Mouse (Mus musculus) stomach, embryonic 15.5 days (tissue): Measurements from ENCODE around the gene Fut1. TPM values are rescaled to one million over a fixed set of nuclear protein-coding genes. Genes with fewer than 3 reads are reported as not detected.
A peak's percentile ranks its signal among the peaks of the same experiment; 100 is the strongest.

Source experiments
- ATAC-seq: fragments of 200-750 bp; cut with Nextera tagmentation; 2 replicates; pipeline ENCODE4 v1.8.0; 2017; ENCODE audit warnings: low read depth, moderate number of reproducible peaks, moderate TSS enrichment; ENCODE audit not compliant: insufficient read depth, low FRiP score
- H3K27ac ChIP-seq: fragments of 300-500 bp; sonication (generic); 2 replicates; pipeline ENCODE4 v1.5.1; 2015; ENCODE audit warnings: mild to moderate bottlenecking, inconsistent platforms
- H3K27me3 ChIP-seq: fragments of 300-500 bp; sonication (generic); replicated peaks from 2 replicates; pipeline ENCODE4 v1.6.1; 2015; ENCODE audit warnings: inconsistent platforms
- H3K36me3 ChIP-seq: fragments of 300-500 bp; sonication (generic); 2 replicates; pipeline ENCODE4 v1.6.1; 2015; ENCODE audit warnings: inconsistent platforms
- H3K4me1 ChIP-seq: fragments of 300-500 bp; sonication (generic); 2 replicates; pipeline ENCODE4 v1.6.1; 2015; ENCODE audit warnings: inconsistent platforms
- H3K4me2 ChIP-seq: fragments of 300-500 bp; sonication (generic); 2 replicates; pipeline ENCODE4 v1.6.1; 2015; ENCODE audit warnings: mild to moderate bottlenecking, inconsistent platforms
- H3K4me3 ChIP-seq: fragments of 300-500 bp; sonication (generic); replicated peaks from 2 replicates; pipeline ENCODE4 v1.5.1; 2015; ENCODE audit warnings: inconsistent platforms
- H3K9ac ChIP-seq: fragments of 300-500 bp; sonication (generic); 2 replicates; pipeline ENCODE4 v1.6.1; 2015; ENCODE audit warnings: inconsistent platforms
- H3K9me3 ChIP-seq: fragments of 300-500 bp; sonication (generic); 2 replicates; pipeline ENCODE4 v1.6.1; 2016; ENCODE audit warnings: inconsistent platforms
- WGBS: fragments of 180-500 bp; shearing (Covaris S2); methylation state at CpG from one replicate; pipeline ENCODE4 v1.1.7; 2015; 5-methylcytosine and 5-hydroxymethylcytosine counted together
- polyA plus RNA-seq: library from polyadenylated mRNA; unstranded; fragments of >200 nt; fragmentation: Nextera tagmentation; extraction: Ambion mirVana; gene quantifications from 2 replicates; pipeline ENCODE4 v1.2.1, GENCODE M21; 2015

The Fut1 gene
- 0.76 and 0.84 TPM in 2 replicates for polyA plus RNA-seq

- Histone ChIP-seq H3K27me3 (peaks cover 24% of the 10 kb centered on the region), H3K9ac (no peak within 1 kb of the TSS), H3K4me1 (peaks cover 13% of the 10 kb centered on the region), H3K36me3 (no peaks in the 10 kb centered on the region), H3K4me3 (peak within 1 kb of the TSS; percentile 31), H3K27ac (peak within 1 kb of the TSS; percentile 67), H3K9me3 (no peaks in the 10 kb centered on the region), H3K4me2 (peak within 1 kb of the TSS; percentile 61)
- peak; percentile 64; the same call in 1 of the 2 replicates for ATAC-seq
- 4% methylated on average over 30 of the region's 31 CpGs for WGBS
Measured at GRCm38 (mm10) chr7:45617042-45617695, at the start of gene Fut1. Gene Fut1, plus strand, starts transcription at chr7:45617289.

DNA sequence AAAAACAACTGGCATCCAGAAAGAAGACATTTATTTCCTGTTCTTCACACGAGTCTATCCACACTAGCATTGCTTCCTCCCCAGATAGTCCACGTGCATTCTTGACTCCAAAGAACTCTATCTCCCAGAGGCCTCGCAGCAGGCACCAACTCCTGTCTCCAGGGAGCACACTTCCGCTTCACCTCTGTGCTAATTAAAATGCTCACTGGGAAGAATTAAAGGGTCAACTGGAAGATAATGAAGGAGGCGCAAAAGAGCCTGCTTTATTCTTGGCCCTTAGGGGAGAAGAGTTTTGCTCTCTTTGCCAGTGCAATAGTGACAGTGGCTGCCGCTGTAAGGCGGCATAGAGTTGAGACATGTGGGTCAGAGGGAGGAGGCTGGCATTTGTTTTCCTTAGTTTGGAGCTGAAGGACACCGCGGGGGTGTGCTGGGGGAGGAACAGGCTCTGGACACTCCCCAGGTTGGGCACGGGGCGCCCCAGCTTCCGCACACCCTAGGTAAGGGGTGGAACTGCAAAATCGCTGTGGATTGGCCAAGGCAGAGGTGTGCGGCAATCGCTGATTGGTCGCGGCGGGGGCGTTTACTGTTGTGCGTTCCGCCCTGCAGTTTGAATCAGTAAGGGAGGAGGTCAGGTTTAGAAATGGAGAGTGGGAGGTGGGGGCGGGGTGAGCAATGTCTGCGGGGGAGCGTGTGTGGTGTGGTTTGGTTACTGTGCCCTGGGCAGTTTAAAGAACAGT lies 49.1 kb upstream of the Fut1 start:
- H3K4me2 ChIP-seq: peak overlapping the region; percentile 78
- H3K4me3 ChIP-seq: peak overlapping the region; percentile 47
- peak overlapping the region; percentile 91 for H3K27ac ChIP-seq
- no peaks in the 10 kb centered on the region for H3K36me3 ChIP-seq
- H3K9ac ChIP-seq: 0 out of 2 replicates have a peak overlapping the region, but pooled peaks have one; percentile 20
- WGBS: 2% methylated on average over 24 of the region's 24 CpGs
- H3K27me3 ChIP-seq: no peaks in the 10 kb centered on the region
- H3K9me3 ChIP-seq: no peaks in the 10 kb centered on the region
- ATAC-seq: peak; percentile 96
- peaks cover 24% of the 10 kb centered on the region; the same call in 1 of the 2 replicates for H3K4me1 ChIP-seq

- 73% methylated on average over 10 of the region's 10 CpGs for WGBS
- Histone ChIP-seq H3K27ac (peak overlapping the region; percentile 91), H3K4me3 (peak overlapping the region; percentile 47), H3K4me2 (peak overlapping the region; percentile 78), H3K36me3 (no peaks in the 10 kb centered on the region), H3K27me3 (no peaks in the 10 kb centered on the region), H3K9me3 (no peaks in the 10 kb centered on the region), H3K9ac (no peak overlapping the region), H3K4me1 (peaks cover 24% of the 10 kb centered on the region; the same call in 1 of the 2 replicates)
- peak; percentile 2; the same call in 1 of the 2 replicates for ATAC-seq
Measured at GRCm38 (mm10) chr7:45568601-45569473, 48.3 kb upstream of the Fut1 start.

DNA sequence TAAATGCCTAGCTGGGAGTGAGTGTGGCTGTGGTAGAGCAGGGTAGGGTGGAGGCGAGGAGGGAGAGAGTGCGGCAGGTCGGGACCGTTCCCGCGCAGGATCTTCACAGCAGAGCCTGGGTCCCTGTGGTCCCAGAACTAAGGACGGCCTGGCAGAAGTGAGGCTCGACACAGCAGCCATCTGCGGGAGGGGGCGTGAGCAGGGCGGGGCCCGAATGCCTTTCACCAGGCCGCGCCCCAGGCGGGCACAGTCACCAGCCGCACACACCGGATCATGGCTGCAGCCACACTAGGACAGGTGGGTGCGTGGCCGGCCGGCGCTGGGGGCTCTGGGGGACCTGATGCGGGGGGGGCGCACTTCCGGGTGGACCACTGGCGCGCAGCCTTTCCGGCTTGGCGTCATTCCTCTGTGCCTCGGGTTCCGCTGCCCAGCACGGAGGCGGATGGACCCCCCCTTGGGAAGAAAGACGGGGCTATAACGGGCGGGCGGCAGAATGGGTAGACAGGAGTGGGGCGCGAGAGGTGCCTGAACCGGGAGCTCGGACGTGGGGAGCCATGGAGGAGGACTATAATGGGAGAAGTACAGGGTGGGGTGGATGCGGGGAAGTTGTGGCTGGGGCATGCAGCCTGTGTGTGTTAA lies 46.9 kb upstream of the Fut1 start, which contains the start of gene Bcat2:
Gene Bcat2, plus strand, starts transcription at position 51 of the 639 bp plus-strand sequence.
- peak; percentile 69 for ATAC-seq
- Histone ChIP-seq H3K9ac (peak within 1 kb of the TSS; percentile 74), H3K4me3 (peak within 1 kb of the TSS; percentile 80), H3K36me3 (no peaks in the 10 kb centered on the region), H3K27me3 (no peaks in the 10 kb centered on the region), H3K4me1 (peaks cover 24% of the 10 kb centered on the region; the same call in 1 of the 2 replicates), H3K27ac (peak within 1 kb of the TSS; percentile 91), H3K9me3 (no peaks in the 10 kb centered on the region), H3K4me2 (peak within 1 kb of the TSS; percentile 76)
- WGBS: under 1% methylated on average over 38 of the region's 42 CpGs

- H3K4me2 ChIP-seq: peak overlapping the region; percentile 76
- 38% methylated on average over 1 of the region's 1 CpGs for WGBS
Measured at GRCm38 (mm10) chr7:45571966-45572365, 45.1 kb upstream of the Fut1 start.

DNA sequence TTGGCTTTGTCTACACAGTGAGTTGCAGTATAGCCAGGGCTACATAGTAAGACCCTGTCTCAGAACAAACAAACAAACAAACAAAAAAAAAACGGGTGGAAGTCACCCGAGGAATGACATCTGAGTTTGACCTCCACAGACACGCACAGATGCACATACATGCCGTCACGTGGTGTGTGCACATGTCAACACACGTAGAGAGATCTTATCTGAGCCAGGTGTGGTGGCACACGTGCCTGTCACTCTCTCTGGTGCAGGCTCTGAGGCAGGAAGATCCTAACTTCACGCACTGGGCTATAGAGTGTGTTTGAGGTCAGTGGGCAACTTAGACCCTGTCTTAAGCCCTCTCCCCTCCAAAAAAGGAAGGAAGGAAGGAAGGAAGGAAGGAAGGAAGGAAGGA lies 43.1 kb upstream of the Fut1 start:
- Histone ChIP-seq H3K9ac (no peak overlapping the region), H3K27ac (no peak overlapping the region), H3K4me1 (peaks cover 15% of the 10 kb centered on the region; the same call in 1 of the 2 replicates), H3K4me2 (no peak overlapping the region), H3K36me3 (peaks cover 11% of the 10 kb centered on the region), H3K4me3 (no peak overlapping the region), H3K9me3 (no peaks in the 10 kb centered on the region), H3K27me3 (no peaks in the 10 kb centered on the region)
- WGBS: 61% methylated on average over 8 of the region's 8 CpGs
- no peak for ATAC-seq

More at GRCm38 (mm10) chr7:45571966-45572365, 45.1 kb upstream of the Fut1 start:
- Histone ChIP-seq H3K4me1 (peaks cover 24% of the 10 kb centered on the region; the same call in 1 of the 2 replicates), H3K4me3 (no peak overlapping the region), H3K36me3 (peaks cover 9% of the 10 kb centered on the region), H3K27me3 (no peaks in the 10 kb centered on the region), H3K9ac (no peak overlapping the region), H3K27ac (peak overlapping the region; percentile 91; the same call in 1 of the 2 replicates), H3K9me3 (no peaks in the 10 kb centered on the region)
- ATAC-seq: no peak

- no peak overlapping the region; the same call in 1 of the 2 replicates for H3K27ac ChIP-seq
- H3K36me3 ChIP-seq: peaks cover 11% of the 10 kb centered on the region
- H3K4me3 ChIP-seq: no peak overlapping the region
- no peak overlapping the region for H3K9ac ChIP-seq
- H3K4me1 ChIP-seq: peaks cover 15% of the 10 kb centered on the region; the same call in 1 of the 2 replicates
- ATAC-seq: no peak
- H3K27me3 ChIP-seq: no peaks in the 10 kb centered on the region
- H3K4me2 ChIP-seq: peak overlapping the region; percentile 5; the same call in 1 of the 2 replicates
- WGBS: 78% methylated on average over 15 of the region's 15 CpGs
- H3K9me3 ChIP-seq: no peaks in the 10 kb centered on the region
Measured at GRCm38 (mm10) chr7:45574472-45575379, 42.4 kb upstream of the Fut1 start.

DNA sequence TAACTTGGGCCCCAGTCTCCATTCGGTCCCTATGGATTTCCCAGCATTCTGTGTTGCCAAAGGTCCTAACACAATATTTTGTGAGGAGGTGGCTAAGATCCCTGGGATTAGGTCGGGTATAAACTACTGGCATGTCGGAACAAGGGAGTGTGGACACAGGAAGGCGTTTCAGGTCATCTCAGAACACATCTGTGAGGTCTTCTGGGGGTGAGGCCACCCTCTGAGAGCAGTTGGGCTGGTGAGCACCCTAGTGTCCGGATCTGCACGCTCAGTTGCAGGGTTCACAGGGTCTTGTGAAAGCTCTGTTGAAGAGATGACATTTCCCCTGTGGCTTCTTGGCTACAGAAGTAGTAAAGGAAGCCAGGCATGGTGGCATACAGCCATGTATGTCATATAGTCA lies 31.2 kb upstream of the Fut1 start:
- no peaks in the 10 kb centered on the region for H3K9me3 ChIP-seq
- no peaks in the 10 kb centered on the region for H3K27me3 ChIP-seq
- H3K27ac ChIP-seq: no peak overlapping the region
- ATAC-seq: no peak
- no peak overlapping the region for H3K4me2 ChIP-seq
- WGBS: 94% methylated on average over 6 of the region's 6 CpGs
- H3K9ac ChIP-seq: no peak overlapping the region
- H3K4me1 ChIP-seq: peaks cover 3% of the 10 kb centered on the region; the same call in 1 of the 2 replicates
- H3K36me3 ChIP-seq: peaks cover 10% of the 10 kb centered on the region
- H3K4me3 ChIP-seq: no peak overlapping the region

DNA sequence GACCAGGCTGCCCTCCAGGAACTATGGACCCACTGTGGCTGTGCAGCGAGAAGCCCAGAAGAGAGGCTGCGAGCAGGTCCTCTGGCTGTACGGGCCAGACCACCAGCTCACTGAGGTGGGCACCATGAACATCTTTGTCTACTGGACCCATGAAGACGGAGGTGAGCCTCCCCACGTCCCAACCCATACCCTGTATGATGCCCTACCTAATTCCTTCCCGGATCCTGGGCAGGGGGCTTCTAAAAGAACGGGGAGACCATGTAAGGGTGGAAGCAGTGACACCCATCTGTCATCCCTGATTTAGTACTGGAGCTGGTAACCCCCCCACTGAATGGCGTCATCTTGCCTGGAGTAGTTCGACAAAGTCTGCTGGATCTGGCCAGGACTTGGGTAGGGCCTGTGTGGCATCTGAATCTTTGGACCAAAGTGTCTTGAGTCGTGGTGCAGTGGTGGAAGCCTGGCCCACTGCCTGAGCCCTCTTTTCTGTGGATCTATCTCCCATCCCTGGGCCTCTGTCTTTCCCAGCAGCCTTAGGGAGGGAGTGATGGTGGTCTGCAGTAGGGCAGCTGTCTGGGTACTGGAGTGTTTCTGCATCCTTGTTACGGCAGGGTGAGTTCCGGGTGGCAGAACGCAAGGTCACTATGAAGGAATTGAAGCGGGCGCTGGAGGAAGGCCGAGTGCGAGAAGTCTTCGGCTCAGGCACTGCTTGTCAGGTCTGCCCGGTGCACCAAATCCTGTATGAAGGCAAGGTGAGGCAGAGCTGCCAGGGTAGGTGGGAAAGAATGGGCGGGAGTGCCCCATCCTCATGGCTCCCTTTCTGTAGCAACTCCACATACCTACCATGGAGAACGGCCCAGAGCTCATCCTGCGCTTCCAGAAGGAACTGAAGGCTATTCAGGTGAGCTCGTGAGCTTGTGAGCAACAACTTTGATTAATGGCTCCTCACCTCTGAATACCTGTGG lies 29.2 kb upstream of the Fut1 start:
- H3K9me3 ChIP-seq: no peaks in the 10 kb centered on the region
- WGBS: 94% methylated on average over 23 of the region's 23 CpGs
- no peak overlapping the region for H3K4me2 ChIP-seq
- H3K4me3 ChIP-seq: no peak overlapping the region
- no peak overlapping the region for H3K27ac ChIP-seq
- H3K9ac ChIP-seq: no peak overlapping the region
- H3K36me3 ChIP-seq: peaks cover 10% of the 10 kb centered on the region
- ATAC-seq: no peak
- no peaks in the 10 kb centered on the region for H3K27me3 ChIP-seq
- H3K4me1 ChIP-seq: peaks cover 3% of the 10 kb centered on the region; the same call in 1 of the 2 replicates
